Mouse (Mus musculus) olfactory bulb, adult 2 months (tissue): ENCODE results near the gene Sox6.

Experiments used
- CTCF ChIP-seq: fragments of 200-500 bp; IDR thresholded peaks from 2 replicates; pipeline ENCODE4 v1.5.1; 2012; ENCODE audit warnings: low read depth, mild to moderate bottlenecking, low read length, moderate library complexity; ENCODE audit not compliant: insufficient read depth
- POLR2A ChIP-seq: fragments of 200-500 bp; IDR thresholded peaks from 2 replicates; pipeline ENCODE4 v1.6.1; 2012; ENCODE audit warnings: mild to moderate bottlenecking, low read depth, low read length, moderate library complexity; ENCODE audit not compliant: insufficient read depth

DNA sequence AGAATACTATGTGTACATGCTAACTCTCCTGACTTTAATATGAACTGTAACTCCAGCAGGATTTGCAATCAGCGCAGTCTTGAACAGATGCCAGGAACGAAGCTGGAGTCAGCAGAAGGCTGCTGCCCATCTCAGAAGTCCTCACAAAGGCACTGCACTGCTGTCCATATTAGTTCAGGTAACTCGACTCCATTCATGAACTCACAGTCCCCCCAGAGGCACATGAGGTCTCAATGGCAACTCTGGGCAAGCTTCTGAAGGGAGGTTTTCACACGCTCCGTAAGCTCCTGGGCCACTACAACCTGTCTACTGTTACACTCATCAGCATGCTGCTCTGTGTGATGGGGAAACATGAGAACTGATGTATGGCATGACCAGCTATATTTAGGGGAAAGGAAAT, 528.6 kb downstream of the Sox6 start:
- TF ChIP-seq CTCF (no peak), POLR2A (no peak)
